Mouse (Mus musculus) embryo, embryonic 11.5 days (tissue): ENCODE measurements around the gene Pnpla5.

Source experiments
- DNase-seq: peaks from one replicate; pipeline ENCODE4 v3.0.0-alpha.2; 2012; ENCODE audit warnings: low read depth, low spot score

The Pnpla5 gene

DNA sequence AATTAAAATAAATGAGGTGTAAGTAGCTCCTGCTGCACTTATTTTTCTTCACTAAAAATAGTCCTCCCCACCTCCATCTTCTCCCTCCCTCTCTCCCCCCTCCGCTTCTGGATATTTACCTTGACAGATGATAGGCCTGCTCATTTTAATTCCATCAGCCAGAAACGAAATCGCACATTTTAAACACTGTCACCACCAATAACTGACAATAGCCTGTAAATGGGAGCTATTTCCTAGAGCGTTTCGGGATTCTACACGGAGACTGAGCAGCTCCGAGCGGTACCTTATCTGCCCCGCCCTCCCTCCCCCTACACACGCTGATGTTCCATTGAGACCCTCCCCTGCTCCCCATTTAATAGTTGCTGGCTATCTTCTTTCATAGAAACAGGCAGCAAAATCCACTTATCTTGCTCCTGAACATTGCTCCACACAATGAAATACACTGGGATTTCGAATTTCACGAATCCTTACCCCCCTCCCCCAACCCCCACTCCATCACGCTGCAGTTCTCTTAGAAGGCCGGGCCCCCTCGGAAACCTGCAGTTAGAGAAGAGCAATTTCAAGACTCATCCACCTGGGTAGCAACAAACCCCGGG lies 53.4 kb downstream of the Pnpla5 start:
- no peak for DNase-seq

DNA sequence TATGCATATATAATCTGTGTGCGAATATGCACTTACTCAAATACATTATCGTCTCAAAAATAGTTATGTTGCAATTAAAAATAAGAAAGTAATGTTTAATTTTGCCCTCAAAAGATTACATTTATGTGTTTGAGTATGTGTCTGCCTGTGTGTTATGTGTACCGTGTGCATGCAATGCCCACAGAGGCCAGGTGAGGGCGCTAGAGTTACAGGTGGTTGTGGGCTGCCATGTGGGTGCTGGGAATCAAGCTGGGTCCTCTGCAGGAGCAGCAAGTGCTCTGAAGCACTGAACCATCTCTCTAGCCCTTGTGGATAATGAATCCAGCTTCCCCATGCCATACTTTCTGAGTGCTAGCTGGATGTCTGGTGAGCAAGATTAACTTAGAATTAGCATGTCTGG lies 57.3 kb downstream of the Pnpla5 start:
- DNase-seq = no peak

DNA sequence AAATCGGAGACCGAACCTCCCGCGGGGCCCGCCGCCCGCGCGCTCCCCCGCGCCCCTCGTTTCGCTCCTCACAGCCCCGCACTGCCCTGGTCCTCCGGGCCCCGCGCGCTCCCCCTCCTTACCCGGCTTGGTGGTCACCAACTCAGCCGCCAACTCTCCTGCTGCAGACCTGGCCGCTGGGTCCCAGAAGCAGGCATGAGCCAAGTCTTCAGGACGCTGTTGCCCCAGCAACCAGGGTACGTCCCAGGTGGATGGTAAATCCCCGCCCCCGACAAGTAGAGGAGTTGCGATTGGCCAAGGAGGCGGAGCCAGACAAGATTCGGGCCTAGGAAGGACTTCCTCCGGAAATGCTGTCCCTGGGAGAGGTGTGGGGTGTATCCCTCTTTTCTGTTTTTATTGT lies 57.8 kb downstream of the Pnpla5 start, which contains the start of gene Efcab6:
Gene Efcab6 (minus strand): TSS at position 240 of the 400 bp plus-strand sequence.
- no peak for DNase-seq
